Mouse (Mus musculus) ovary, postnatal 36 days (tissue): ENCODE data around the gene Lrp5.
"Not testable (repeated sequence)": the region's sequence is repeated elsewhere in the genome, so short reads cannot be mapped to it uniquely, and the experiment has no call there.

ENCODE experiments used
- DNase-seq: peaks from one replicate; pipeline ENCODE4 v3.0.0; 2022; ENCODE audit warnings: low spot score, mixed read lengths

Lrp5 gene

GRCm38 (mm10) chr19:3611730-3612129, 74.6 kb downstream of the Lrp5 start:
- DNase-seq: no peak

- peak; percentile 72 for DNase-seq
Measured at GRCm38 (mm10) chr19:3610886-3611285, 75.5 kb downstream of the Lrp5 start.

- DNase-seq: no peak
Measured at GRCm38 (mm10) chr19:3609826-3610225, 76.5 kb downstream of the Lrp5 start.

DNA sequence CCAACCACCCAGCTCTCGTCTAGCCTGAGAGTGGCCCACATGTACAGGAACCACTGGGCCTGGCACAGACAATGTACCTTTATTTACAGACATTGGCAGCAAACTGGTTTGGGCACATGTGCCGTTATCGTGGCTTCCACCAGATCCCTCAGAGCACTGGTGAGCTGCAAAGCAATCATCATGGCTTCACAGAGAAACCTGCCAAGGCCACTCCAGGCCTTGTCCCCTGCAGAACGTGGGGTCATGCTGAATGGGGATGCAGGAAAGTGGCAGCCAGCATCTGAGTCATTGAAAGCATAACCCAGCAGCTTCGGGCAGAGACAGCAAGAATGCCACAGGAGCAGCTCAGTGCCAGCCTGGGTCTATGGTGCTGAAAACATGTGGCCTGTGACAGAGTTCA, 92.0 kb downstream of the Lrp5 start:
- no peak for DNase-seq

DNA sequence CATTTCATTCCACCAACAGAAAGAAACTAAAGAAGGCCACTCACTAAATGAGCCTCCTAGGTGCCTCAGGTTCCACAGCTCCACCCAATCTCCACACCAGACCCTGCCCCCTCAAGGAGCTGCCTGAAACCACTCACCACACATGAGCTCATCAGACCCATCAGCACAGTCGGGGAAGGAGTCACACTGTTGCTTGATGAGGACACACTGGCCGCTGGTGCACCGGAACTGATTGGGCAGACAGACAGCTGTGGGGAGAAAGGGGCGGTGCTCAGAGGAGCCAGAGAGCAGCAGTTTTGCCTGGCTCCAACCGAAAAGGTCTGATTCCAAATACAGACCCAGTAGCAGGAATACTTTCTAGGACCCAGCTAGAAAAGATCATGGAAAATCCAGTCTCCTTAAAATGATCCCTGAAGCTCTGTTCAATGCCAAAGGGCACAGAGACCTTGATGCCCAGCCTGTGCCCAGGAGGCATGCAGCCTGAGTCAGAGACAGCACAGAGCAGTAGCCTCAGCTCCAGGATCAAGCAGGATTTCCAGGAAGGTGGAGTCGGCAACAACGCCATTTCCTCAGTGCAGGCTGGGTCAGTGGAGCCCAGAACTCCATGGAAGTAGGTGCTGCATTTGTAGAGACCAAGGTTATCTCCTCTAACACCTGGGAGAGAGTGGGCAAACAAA, 92.8 kb downstream of the Lrp5 start:
- DNase-seq: no peak

DNA sequence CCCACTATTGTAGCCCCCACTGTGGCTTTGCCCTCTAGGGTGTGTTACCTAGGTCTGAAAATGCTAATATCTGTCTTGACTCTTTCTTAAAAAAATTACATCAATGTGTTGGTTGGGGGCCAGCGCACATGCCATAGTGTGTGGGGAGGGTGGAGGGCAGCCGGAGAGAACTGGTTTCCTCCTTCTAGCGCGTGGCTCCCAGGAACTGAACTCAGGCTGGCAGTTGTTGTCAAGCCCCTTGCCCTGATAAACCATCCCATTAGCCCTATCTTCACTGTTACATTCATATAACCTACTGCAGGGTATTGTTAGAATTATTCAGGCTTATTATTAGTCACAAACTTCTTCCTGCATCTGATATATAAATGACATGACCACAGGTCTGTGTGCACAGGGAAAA, 96.4 kb downstream of the Lrp5 start:
- DNase-seq: no peak

GRCm38 (mm10) chr19:3589547-3589946, 96.8 kb downstream of the Lrp5 start:
- no peak for DNase-seq

DNA sequence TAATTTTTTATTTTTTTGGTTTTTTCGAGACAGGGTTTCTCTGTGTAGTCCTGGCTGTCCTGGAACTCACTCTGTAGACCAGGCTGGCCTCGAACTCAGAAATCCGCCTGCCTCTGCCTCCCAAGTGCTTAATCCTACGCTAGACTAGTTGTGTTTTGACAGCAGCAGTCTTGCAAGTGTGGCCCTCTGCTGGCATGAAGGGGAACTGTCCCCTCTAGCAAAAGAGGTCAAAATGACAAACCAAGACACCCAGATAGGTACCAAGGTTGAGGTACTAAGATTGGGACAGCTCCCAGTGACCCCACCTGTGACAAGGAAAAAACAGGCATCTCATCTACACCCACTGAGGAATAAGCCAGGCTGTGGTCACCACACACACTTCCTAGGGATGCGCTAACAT, 98.6 kb downstream of the Lrp5 start:
- DNase-seq: not testable (repeated sequence)

DNA sequence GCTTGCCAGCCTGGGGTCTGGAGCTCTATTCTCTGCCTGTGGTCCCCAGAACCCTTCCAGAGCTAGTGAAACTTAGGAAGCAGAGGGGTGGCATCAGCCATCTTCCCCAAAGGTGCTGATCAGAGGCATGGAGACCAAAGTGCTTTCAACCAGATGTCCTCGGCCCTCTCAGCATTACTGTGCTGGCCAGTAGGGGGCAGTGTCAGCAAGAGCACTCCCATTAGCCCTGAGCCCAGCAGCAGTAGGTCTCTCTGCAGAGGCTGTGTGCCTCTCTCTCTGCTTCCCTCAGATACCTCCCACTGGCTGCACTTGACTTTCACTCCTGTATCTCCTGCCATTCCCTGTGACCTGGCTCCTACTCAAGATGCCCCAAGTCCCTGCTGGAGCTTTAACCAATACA, 99.8 kb downstream of the Lrp5 start:
- DNase-seq: peak; percentile 60

- no peak for DNase-seq
Measured at GRCm38 (mm10) chr19:3586026-3586425, 100.3 kb downstream of the Lrp5 start.

GRCm38 (mm10) chr19:3581326-3581725, 105.0 kb downstream of the Lrp5 start:
- DNase-seq: peak; percentile 56

- DNase-seq: no peak
Measured at GRCm38 (mm10) chr19:3577911-3578290, 108.5 kb downstream of the Lrp5 start.

- DNase-seq: no peak
Measured at GRCm38 (mm10) chr19:3577265-3577910, 109.0 kb downstream of the Lrp5 start.

DNA sequence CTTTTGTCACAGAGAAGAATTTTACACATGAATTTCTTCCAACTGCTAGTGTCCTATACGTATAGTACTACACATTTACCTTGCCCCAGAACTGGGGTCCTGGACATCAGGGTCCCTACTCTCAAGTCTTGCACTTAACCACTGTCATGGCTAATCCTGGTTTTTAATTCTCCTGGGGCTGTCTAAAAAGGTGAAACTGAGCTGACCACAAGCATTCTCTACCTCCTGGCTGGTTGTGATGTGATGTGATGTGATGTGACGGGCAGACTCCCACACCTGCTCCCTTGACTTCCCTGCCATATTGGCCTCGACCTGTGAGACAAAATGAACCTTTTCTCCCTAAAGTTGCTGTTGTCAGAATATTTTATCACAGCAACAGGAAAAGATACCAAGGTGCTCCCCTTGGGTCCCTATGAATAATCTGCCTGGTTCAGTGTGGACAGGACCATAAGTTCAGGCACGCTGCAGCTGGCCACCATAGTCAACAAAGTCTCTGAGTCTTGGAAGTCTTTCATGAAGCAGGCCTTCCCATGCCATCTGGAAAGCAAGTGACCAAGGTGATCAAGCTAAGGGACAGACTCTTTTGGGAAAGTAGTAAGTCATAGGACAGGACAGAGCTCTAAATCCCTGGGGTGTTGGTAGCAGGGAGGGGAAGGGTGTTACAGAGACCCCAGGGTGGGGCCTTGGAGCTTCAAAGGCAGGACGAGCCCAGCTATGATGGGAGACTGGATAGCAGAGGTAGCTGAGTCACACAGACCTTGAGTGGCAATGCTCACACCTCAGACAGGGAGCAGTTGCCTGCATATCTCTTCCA, 109.7 kb downstream of the Lrp5 start:
- no peak for DNase-seq

DNA sequence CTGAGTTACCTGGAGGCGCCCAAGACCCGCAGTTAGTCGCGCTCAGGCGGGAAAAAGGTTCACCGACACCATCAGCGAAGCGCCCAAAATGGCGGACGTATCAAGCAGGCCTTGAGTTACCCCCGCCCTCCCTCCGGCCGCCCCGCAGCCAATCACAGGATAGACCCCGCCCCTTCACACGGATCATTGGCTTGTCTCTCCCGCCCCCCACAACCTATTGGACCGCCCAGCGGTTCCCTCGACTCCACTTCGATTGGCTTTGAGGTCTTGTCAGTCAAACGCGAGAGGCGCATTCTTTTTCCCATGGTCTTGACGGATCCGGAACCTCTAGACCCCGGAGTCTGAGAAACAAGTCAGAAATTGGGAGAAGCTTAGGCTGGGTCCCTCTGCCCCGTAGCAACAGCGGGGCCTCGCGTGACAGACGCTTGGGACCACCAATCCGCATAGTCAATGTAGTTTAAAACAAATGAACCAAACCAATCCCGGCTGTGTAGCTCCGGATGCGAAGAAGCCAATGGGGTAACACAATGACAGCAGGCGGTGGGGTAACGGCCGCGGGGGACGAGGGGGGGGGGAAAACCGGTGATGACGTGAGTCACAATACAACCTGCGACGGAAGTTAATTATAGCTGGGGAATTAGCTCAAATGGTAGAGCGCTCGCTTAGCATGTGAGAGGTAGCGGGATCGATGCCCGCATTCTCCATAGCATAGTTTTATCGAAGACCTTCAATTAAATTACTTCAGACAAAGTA, 110.6 kb downstream of the Lrp5 start, which contains the start of gene Ppp6r3:
Ppp6r3 (minus strand) TSS at position 118 of the 753 bp plus-strand sequence.
- DNase-seq: peak; percentile 96

- no peak for DNase-seq
Measured at GRCm38 (mm10) chr19:3575276-3575631, 111.1 kb downstream of the Lrp5 start.

- no peak for DNase-seq
Measured at GRCm38 (mm10) chr19:3574593-3575094, 111.7 kb downstream of the Lrp5 start.

DNA sequence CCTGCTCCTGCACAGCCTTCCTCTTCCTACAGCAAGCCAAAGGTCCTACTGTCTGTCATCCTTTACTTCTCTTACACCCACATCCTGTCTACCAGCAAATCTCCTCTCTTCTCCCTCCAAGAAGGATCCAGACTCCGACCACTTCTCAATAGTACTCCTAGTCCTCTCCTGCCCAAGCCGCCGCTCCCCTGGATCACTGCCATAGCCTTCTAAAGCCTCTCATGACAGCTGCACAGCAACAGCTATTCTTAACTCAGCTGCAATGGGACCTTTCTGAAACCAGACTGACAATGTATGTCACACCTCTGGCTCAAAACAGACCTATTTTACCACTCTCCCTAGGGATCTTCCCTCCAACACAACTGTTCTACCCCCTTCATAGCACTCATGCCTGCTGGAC, 122.1 kb downstream of the Lrp5 start:
- DNase-seq: no peak

GRCm38 (mm10) chr19:3562752-3563151, 123.6 kb downstream of the Lrp5 start:
- DNase-seq: no peak

- DNase-seq: no peak
Measured at GRCm38 (mm10) chr19:3562298-3562697, 124.1 kb downstream of the Lrp5 start.

DNA sequence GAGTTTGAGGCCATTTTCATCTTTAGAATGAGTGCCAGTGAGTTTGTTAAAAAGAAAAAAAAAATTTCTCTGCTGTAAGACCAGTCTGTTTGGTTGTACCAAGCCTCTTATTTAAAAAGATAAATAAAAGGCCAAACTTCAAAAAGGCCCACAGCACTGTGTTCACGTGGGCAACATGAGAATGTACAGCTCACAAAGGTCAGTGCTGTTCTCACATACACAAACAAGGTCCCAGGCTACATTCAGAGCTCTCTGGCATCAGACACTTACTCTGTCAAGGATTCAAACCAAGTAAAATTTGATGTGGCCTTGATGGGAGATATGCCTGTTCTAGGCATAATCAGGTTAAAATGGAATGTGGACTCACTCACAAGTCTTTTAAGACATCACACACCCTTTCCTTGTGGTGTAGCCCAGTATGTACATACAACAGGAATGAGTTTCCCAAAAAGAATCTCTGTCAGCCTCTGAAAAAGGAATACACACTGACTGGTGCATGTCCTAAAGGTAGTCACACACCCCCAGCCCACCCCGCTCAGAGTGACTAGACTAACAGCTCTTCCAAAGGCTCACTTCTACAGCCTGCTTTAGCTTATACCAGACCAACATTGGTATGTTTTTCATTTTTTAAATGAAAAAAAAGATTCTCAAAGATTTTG, 130.1 kb downstream of the Lrp5 start:
- DNase-seq: no peak

DNA sequence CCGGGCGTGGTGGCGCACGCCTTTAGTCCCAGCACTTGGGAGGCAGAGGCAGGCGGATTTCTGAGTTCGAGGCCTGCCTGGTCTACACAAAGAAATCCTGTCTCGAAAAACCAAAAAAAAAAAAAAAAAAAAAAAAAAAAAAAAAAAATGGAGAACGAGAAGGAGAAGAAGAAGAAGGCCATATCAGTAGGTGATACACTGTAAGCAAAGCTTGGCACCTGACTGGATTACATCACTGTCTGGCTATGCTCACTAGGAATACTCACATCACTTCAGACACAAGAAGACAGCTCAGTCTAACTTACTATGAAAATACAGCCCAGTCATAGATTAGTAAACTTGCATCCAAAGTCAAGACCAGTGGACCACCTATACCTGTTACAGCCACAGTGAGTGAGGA, 131.6 kb downstream of the Lrp5 start:
- no peak for DNase-seq
